Mouse (Mus musculus): ENCODE measurements around the gene Gm38392.

DNA sequence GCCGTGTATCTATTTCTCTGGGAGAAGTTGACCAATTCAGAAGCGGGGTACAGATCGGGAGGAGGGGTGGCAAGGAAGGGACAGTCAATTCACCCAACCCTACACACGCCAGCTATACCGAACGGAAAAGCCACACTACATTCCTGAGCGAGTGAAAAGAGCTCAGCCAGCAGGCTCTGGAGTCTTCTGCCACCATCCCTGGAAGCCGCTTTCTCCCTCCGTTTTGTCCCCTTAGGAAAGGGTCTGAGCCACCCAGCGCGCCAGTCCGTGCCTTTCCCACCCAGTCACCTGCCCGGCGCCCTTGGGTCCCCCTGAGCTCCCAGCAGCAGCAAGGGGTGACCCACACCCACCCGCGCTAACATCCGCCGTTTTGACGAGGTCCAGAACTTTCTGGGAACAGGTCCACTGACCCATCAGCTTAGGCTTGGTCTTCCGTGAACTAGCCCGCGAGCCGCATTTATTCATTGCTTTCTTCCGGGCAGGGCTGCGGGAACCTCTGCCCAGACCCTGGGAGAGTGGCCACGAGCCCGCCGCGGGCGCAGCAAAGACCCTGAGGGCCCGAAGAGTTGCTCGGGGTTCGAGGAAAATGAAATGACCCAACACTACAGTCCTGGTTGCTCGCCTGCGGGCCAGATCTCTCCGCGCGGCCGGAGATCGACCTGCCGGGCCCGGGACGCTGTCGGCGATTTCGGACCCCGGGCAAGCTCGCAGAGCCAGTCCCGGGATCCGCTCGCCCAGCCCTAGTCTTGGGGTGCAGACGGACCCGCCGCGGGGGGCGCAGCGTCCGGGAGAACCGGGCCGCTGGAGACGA, 86.6 kb downstream of the Gm38392 start:
- TF ChIP-seq CTCF (IDR thresholded peaks at IDR 0.05; ENCODE audit: control insufficient read depth, insufficient read depth, low read length): no peak
- no peak for TF ChIP-seq POLR2A (IDR thresholded peaks at IDR 0.05; ENCODE audit: borderline replicate concordance, control insufficient read depth, low read depth, low read length)

All from bone marrow, adult 2 months (tissue).